Mouse (Mus musculus) kidney, embryonic 16.5 days (tissue): ENCODE results near the gene Rab3gap1. TPM values are rescaled to one million over a fixed set of nuclear protein-coding genes. Genes with fewer than 3 reads are reported as not detected.

Source experiments
- ATAC-seq: fragments of 200-750 bp; cut with Nextera tagmentation; 2 replicates; pipeline ENCODE4 v1.8.0; 2017; ENCODE audit warnings: moderate TSS enrichment; ENCODE audit not compliant: low FRiP score, low TSS enrichment
- H3K27ac ChIP-seq: fragments of 300-500 bp; sonication (generic); 2 replicates; pipeline ENCODE4 v1.5.1; 2014; ENCODE audit warnings: low read length
- H3K27me3 ChIP-seq: fragments of 300-500 bp; sonication (generic); 2 replicates; pipeline ENCODE4 v1.6.1; 2014; ENCODE audit warnings: low read length, control low read depth, mixed read lengths; ENCODE audit not compliant: insufficient read depth
- H3K36me3 ChIP-seq: fragments of 300-500 bp; sonication (generic); 2 replicates; pipeline ENCODE4 v1.6.1; 2014; ENCODE audit warnings: low read length, control low read depth, mixed read lengths; ENCODE audit not compliant: insufficient read depth
- H3K4me1 ChIP-seq: fragments of 300-500 bp; sonication (generic); 2 replicates; pipeline ENCODE4 v1.6.1; 2014; ENCODE audit warnings: low read length, control low read depth, mixed read lengths; ENCODE audit not compliant: insufficient read depth
- H3K4me2 ChIP-seq: fragments of 300-500 bp; sonication (generic); replicated peaks from 2 replicates; pipeline ENCODE4 v1.6.1; 2014; ENCODE audit warnings: low read depth, low read length
- H3K4me3 ChIP-seq: fragments of 300-500 bp; sonication (generic); 2 replicates; pipeline ENCODE4 v1.5.1; 2014; ENCODE audit warnings: mild to moderate bottlenecking, low read length
- H3K9ac ChIP-seq: fragments of 300-500 bp; sonication (generic); replicated peaks from 2 replicates; pipeline ENCODE4 v1.6.1; 2014; ENCODE audit warnings: low read length
- H3K9me3 ChIP-seq: fragments of 300-500 bp; sonication (generic); 2 replicates; pipeline ENCODE4 v1.6.1; 2016; ENCODE audit warnings: low read length, control low read depth
- WGBS: fragments of 180-500 bp; shearing (Covaris S2); extraction: QIAGEN DNeasy Blood & Tissue Kit; methylation state at CpG from one replicate; pipeline ENCODE4 v1.1.7; 2014; 5-methylcytosine and 5-hydroxymethylcytosine counted together
- polyA plus RNA-seq: library from polyadenylated mRNA; unstranded; fragments of >200 nt; fragmentation: Nextera tagmentation; extraction: Ambion mirVana; gene quantifications from 2 replicates; pipeline ENCODE4 v1.2.1, GENCODE M21; 2015

Rab3gap1 gene
- polyA plus RNA-seq, 1 experiment from 2014 or later, result 25.4 TPM

DNA sequence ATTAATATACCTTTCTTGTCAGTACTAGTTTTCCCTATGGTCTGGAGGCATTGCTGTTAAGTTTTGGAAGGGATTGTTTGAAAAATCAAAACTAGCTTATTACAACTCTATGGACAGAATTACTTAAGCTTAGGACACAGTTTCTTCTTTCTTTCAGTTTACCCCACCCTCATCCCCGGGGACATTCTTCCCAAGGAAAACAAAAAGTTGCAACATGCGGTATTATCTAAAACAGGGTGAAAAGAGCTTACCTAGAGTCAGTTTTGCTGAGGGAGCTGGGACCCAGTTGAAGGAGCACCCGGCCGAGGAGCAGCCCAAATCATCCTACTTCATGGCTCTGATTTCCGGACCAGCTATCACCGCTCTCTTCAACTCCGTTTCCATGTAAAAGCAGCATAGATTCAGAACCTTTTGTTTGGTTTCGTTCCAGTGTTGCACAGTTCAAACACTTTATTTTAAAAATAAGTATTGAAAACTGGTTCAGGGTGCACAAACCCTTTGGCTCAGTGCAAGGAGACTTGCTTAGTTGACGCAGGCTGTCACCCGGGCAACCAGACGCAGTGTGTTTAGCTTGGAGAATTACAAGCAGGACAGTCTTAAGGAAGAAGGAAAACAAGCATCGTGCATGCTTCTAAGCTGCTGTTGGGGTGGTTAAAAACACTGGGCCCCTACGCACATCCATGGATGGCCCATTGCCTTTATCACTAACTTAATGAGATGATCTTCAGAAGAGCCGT, 13.9 kb upstream of the Rab3gap1 start, which contains the start of gene Map3k19:
Gene Map3k19 (minus strand): TSS at position 546 of the 737 bp plus-strand sequence.
- ATAC-seq, result no peak
- WGBS, result 83% methylated on average over 14 of the region's 14 CpGs
- Histone ChIP-seq H3K9ac (no peak within 1 kb of the TSS), H3K4me1 (no peaks in the 10 kb centered on the region), H3K27me3 (no peaks in the 10 kb centered on the region), H3K27ac (no peak within 1 kb of the TSS), H3K4me3 (no peak within 1 kb of the TSS), H3K4me2 (no peak within 1 kb of the TSS), H3K9me3 (peaks cover 8% of the 10 kb centered on the region), H3K36me3 (no peaks in the 10 kb centered on the region)

GRCm38 (mm10) chr1:127858945-127859648, 9.5 kb upstream of the Rab3gap1 start:
- no peak overlapping the region for H3K4me3 ChIP-seq
- H3K4me1 ChIP-seq, result no peaks in the 10 kb centered on the region
- no peak overlapping the region for H3K27ac ChIP-seq
- no peaks in the 10 kb centered on the region for H3K27me3 ChIP-seq
- H3K9ac ChIP-seq, result no peak overlapping the region
- 83% methylated on average over 9 of the region's 9 CpGs for WGBS
- H3K4me2 ChIP-seq, result no peak overlapping the region
- no peaks in the 10 kb centered on the region for H3K36me3 ChIP-seq
- ATAC-seq, result no peak
- H3K9me3 ChIP-seq, result no peaks in the 10 kb centered on the region

DNA sequence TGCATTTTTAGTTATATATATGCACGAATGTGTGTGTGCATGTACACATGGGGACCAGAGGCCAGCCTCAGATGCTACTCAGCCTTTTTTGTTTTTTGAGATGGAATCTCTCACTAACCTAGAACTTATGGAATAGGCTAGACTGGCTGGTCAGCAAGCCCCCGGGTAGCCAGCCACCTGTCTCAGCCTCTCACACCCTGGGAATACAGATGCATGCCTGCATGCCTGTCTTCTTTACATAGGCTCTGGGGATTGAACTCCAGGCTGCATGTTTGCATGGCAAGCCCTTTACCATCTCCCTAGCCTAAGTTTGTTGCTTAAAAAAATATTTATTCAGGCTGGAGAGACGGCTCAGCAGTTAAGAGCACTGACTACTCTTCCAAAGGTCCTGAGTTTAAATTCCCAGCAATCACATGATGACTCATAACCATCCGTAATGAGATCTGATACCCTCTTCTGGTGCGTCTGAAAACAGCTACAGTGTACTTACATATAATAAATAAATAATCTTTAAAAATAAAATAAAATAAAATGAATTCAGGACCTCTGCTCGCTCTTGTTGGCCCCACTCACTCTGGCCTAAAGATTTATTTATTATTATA, 8.7 kb upstream of the Rab3gap1 start:
- no peak for ATAC-seq
- WGBS, result 56% methylated on average over 6 of the region's 6 CpGs
- no peaks in the 10 kb centered on the region for H3K4me1 ChIP-seq
- H3K9me3 ChIP-seq, result no peaks in the 10 kb centered on the region
- H3K27me3 ChIP-seq, result no peaks in the 10 kb centered on the region
- no peak overlapping the region for H3K4me3 ChIP-seq
- H3K36me3 ChIP-seq, result no peaks in the 10 kb centered on the region
- no peak overlapping the region for H3K27ac ChIP-seq
- no peak overlapping the region for H3K9ac ChIP-seq
- no peak overlapping the region for H3K4me2 ChIP-seq

DNA sequence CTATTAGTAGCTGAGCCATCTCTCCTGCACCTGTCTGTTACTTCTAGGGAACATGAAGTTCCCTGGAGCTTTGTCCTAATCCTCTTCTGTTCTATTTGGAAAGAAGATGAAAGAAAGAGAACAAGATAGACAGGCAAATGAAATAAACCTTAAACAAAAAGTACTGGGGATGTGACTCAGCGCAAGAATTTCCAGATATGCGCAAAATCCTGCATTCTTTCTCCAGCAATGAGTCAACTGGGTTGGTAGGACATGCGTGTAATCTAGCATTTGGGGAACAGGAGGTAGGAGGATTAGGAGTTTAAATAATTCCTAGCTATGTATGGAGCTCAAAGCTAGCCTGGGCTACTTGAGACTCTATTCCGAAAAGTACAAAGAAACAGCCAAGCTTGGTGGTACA, 8.1 kb upstream of the Rab3gap1 start:
- H3K4me1 ChIP-seq, result no peaks in the 10 kb centered on the region
- H3K27ac ChIP-seq, result no peak overlapping the region
- no peaks in the 10 kb centered on the region for H3K9me3 ChIP-seq
- no peak overlapping the region for H3K4me2 ChIP-seq
- no peaks in the 10 kb centered on the region for H3K36me3 ChIP-seq
- no peak for ATAC-seq
- no peak overlapping the region for H3K9ac ChIP-seq
- H3K4me3 ChIP-seq, result no peak overlapping the region
- WGBS, result 95% methylated on average over 4 of the region's 4 CpGs
- no peaks in the 10 kb centered on the region for H3K27me3 ChIP-seq

GRCm38 (mm10) chr1:127861900-127862299, 6.7 kb upstream of the Rab3gap1 start:
- Histone ChIP-seq H3K4me2 (no peak overlapping the region), H3K36me3 (no peaks in the 10 kb centered on the region), H3K4me1 (no peaks in the 10 kb centered on the region), H3K27ac (no peak overlapping the region), H3K9me3 (no peaks in the 10 kb centered on the region), H3K9ac (no peak overlapping the region), H3K27me3 (no peaks in the 10 kb centered on the region), H3K4me3 (no peak overlapping the region)
- no peak for ATAC-seq
- 89% methylated on average over 5 of the region's 5 CpGs for WGBS

- no peak for ATAC-seq
- H3K36me3 ChIP-seq, result no peaks in the 10 kb centered on the region
- no peaks in the 10 kb centered on the region for H3K4me1 ChIP-seq
- H3K9ac ChIP-seq, result no peak overlapping the region
- no peak overlapping the region for H3K4me2 ChIP-seq
- no peak overlapping the region for H3K4me3 ChIP-seq
- 47% methylated on average over 7 of the region's 7 CpGs for WGBS
- no peaks in the 10 kb centered on the region for H3K9me3 ChIP-seq
- no peaks in the 10 kb centered on the region for H3K27me3 ChIP-seq
- H3K27ac ChIP-seq, result no peak overlapping the region
Observed at GRCm38 (mm10) chr1:127863806-127864205, 4.8 kb upstream of the Rab3gap1 start.

- peak overlapping the region; percentile 63; the same call in 1 of the 2 replicates for H3K27ac ChIP-seq
Observed at GRCm38 (mm10) chr1:127869276-127869675, 703 bp downstream of the Rab3gap1 start.

GRCm38 (mm10) chr1:127899401-127899800, 30.8 kb downstream of the Rab3gap1 start:
- Histone ChIP-seq H3K4me3 (no peak overlapping the region), H3K36me3 (no peaks in the 10 kb centered on the region), H3K27me3 (no peaks in the 10 kb centered on the region), H3K27ac (no peak overlapping the region), H3K4me1 (no peaks in the 10 kb centered on the region), H3K4me2 (no peak overlapping the region), H3K9me3 (no peaks in the 10 kb centered on the region), H3K9ac (no peak overlapping the region)
- ATAC-seq, result no peak
- 61% methylated on average over 1 of the region's 1 CpGs for WGBS

More at GRCm38 (mm10) chr1:127869276-127869675, 703 bp downstream of the Rab3gap1 start:
- Histone ChIP-seq H3K4me1 (peaks cover 8% of the 10 kb centered on the region; the same call in 1 of the 2 replicates), H3K36me3 (peaks cover 9% of the 10 kb centered on the region), H3K27me3 (no peaks in the 10 kb centered on the region), H3K4me2 (peak overlapping the region; percentile 61), H3K4me3 (peak overlapping the region; percentile 62), H3K9ac (peak overlapping the region; percentile 72), H3K9me3 (no peaks in the 10 kb centered on the region)
- 24% methylated on average over 8 of the region's 8 CpGs for WGBS
- ATAC-seq, result no peak

- H3K27ac ChIP-seq, result no peak overlapping the region
- no peaks in the 10 kb centered on the region for H3K4me1 ChIP-seq
- no peak overlapping the region for H3K4me3 ChIP-seq
- H3K9me3 ChIP-seq, result no peaks in the 10 kb centered on the region
- peak; percentile 83; the same call in 1 of the 2 replicates for ATAC-seq
- H3K36me3 ChIP-seq, result no peaks in the 10 kb centered on the region
- 78% methylated on average over 2 of the region's 2 CpGs for WGBS
- H3K9ac ChIP-seq, result no peak overlapping the region
- no peaks in the 10 kb centered on the region for H3K27me3 ChIP-seq
- H3K4me2 ChIP-seq, result no peak overlapping the region
Observed at GRCm38 (mm10) chr1:127904774-127905385, 36.3 kb downstream of the Rab3gap1 start.
